Mouse (Mus musculus) testis, adult 2 months (tissue): Measurements from ENCODE around the gene Rabggtb.

Experiments
- CTCF ChIP-seq: fragments of 200-500 bp; IDR thresholded peaks from 2 replicates; pipeline ENCODE4 v1.5.1; 2012; ENCODE audit warnings: low read depth, mild to moderate bottlenecking, inconsistent platforms, low read length, moderate library complexity; ENCODE audit not compliant: control insufficient read depth, insufficient read depth, insufficient replicate concordance
- POLR2A ChIP-seq: fragments of 200-500 bp; IDR thresholded peaks from 2 replicates; pipeline ENCODE4 v1.6.1; 2012; ENCODE audit warnings: low read depth, mild to moderate bottlenecking, inconsistent platforms, low read length, moderate library complexity; ENCODE audit not compliant: control insufficient read depth

GRCm38 (mm10) chr3:153910489-153910888 lies 2.3 kb downstream of the Rabggtb start:
- TF ChIP-seq POLR2A (no peak), CTCF (no peak)
